Mouse (Mus musculus): ENCODE results near the gene Hemk1. TPM values are rescaled to one million over a fixed set of nuclear protein-coding genes. Genes with fewer than 3 reads are reported as not detected.

Gene Hemk1
- total and polyA plus RNA-seq, 2 experiments from 2014 or later, result 12.9 to 14.2 TPM

DNA sequence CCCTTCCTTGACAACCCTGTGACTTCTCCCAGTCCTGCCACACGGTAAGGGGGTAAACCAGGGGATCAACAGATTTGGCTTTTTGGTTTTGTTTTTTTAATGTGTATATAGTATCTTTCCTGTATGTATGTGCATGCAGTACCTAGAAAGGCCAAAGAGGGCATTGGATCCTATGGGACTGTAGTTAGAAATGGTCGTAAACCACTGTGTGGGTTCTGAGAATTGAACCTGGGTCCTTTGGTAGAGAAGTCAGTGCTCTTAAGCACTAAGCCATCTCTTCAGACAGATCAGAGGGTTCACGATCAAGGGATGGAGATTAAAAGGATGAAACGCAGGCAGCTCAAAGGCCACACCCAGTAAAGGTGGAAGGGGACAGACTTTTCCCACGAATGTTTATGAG lies 3.1 kb downstream of the Hemk1 start:
- Histone ChIP-seq H3K4me1 (ENCODE audit: insufficient read depth) (peaks cover 4% of the 10 kb centered on the region), H3K4me3 (ENCODE audit: low read depth, low read length) (no peak overlapping the region), H3K9ac (no peak overlapping the region), H3K36me3 (ENCODE audit: insufficient read depth) (no peaks in the 10 kb centered on the region), H3K27me3 (ENCODE audit: insufficient read depth, low read length) (no peaks in the 10 kb centered on the region), H3K4me2 (ENCODE audit: low read depth) (no peak overlapping the region), H3K9me3 (ENCODE audit: low read length) (no peaks in the 10 kb centered on the region), H3K27ac (ENCODE audit: low read depth, low read length) (no peak overlapping the region)
- 93% methylated on average over 5 of the region's 5 CpGs for WGBS
- no peak for ATAC-seq
- DNase-seq, result no peak
- TF ChIP-seq CTCF (IDR thresholded peaks at IDR 0.05; ENCODE audit: low read depth), result peak; percentile 40

DNA sequence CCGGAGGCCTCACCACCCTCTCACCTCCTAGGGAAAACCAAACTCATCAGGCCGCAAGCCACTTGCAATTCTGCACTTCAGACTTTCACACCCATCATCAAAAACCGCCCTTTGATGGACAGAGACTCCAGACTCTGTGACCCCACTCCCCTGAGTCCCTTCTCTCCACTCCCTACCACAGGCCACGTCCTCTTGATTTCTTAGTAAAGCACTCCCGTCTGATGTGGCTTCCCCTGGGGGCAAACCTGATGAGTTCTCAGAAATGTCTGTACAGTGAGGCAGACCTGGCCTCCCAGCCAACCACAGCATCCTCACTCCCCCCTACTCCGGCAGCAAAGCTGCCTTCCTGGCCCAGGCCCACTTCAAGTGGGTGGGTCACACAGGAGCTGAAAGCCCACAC lies 3.8 kb downstream of the Hemk1 start:
- Histone ChIP-seq H3K4me3 (ENCODE audit: low read depth, low read length) (no peak overlapping the region), H3K27ac (ENCODE audit: low read depth, low read length) (no peak overlapping the region), H3K4me2 (ENCODE audit: low read depth) (no peak overlapping the region), H3K9me3 (ENCODE audit: low read length) (no peaks in the 10 kb centered on the region), H3K9ac (no peak overlapping the region), H3K36me3 (ENCODE audit: insufficient read depth) (no peaks in the 10 kb centered on the region), H3K27me3 (ENCODE audit: insufficient read depth, low read length) (no peaks in the 10 kb centered on the region), H3K4me1 (ENCODE audit: insufficient read depth) (no peaks in the 10 kb centered on the region; the same call in 1 of the 2 replicates)
- WGBS, result 83% methylated on average over 6 of the region's 6 CpGs
- ATAC-seq (no peak), DNase-seq (no peak)
- no peak for TF ChIP-seq CTCF (IDR thresholded peaks at IDR 0.05; ENCODE audit: low read depth)

DNA sequence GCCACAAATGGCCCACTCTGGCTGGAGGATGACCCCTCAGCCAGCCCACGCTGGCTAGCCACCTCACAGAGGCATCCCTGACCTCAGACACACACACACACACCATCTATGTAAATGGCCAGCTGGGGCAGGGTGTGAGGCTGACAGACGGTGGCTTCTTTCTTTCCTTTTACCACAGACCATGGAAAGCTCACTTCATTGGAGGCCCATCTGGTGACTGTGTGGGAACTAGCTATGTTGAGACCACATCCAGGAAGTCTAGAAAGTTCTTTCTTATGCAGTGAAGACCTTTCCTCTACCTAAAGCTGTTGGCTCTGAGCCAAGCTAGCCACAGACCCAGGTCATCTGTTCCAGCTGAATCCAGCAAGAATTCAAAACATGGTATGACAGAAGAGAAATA lies 4.5 kb downstream of the Hemk1 start:
- H3K36me3 ChIP-seq (ENCODE audit: insufficient read depth), result no peaks in the 10 kb centered on the region
- DNase-seq, result no peak
- no peak for ATAC-seq
- no peak overlapping the region for H3K9ac ChIP-seq
- no peaks in the 10 kb centered on the region for H3K27me3 ChIP-seq (ENCODE audit: insufficient read depth, low read length)
- TF ChIP-seq CTCF (IDR thresholded peaks at IDR 0.05; ENCODE audit: low read depth), result no peak
- no peak overlapping the region for H3K4me3 ChIP-seq (ENCODE audit: low read depth, low read length)
- no peaks in the 10 kb centered on the region; the same call in 1 of the 2 replicates for H3K4me1 ChIP-seq (ENCODE audit: insufficient read depth)
- 67% methylated on average over 2 of the region's 2 CpGs for WGBS
- H3K27ac ChIP-seq (ENCODE audit: low read depth, low read length), result no peak overlapping the region
- no peaks in the 10 kb centered on the region for H3K9me3 ChIP-seq (ENCODE audit: low read length)
- no peak overlapping the region for H3K4me2 ChIP-seq (ENCODE audit: low read depth)

DNA sequence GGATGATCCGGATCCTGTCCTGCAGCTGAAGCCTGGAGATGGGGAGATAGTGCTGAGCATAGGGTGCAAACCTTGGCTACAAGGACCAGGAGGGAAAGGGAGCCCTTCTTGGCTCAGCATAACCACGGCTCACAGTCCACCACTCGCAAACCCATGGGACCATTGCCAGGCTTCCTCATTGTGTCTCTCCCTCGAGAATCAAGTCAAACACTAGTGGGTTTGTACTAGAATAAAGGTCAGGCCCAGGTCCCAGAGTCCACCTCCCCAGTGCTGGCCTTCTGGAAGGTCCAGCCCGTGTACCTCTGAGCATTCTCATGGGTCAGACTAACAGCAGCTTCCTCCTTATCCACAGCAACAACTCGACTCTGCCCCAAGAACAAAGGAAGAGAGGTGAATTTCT lies 7.4 kb downstream of the Hemk1 start:
- TF ChIP-seq CTCF (IDR thresholded peaks at IDR 0.05; ENCODE audit: low read depth), result no peak
- ATAC-seq (no peak), DNase-seq (no peak)
- no peaks in the 10 kb centered on the region for H3K4me1 ChIP-seq (ENCODE audit: insufficient read depth)
- H3K27ac ChIP-seq (ENCODE audit: low read depth, low read length), result no peak overlapping the region
- WGBS, result 77% methylated on average over 6 of the region's 6 CpGs
- H3K4me3 ChIP-seq (ENCODE audit: low read depth, low read length), result no peak overlapping the region
- no peak overlapping the region for H3K4me2 ChIP-seq (ENCODE audit: low read depth)
- no peaks in the 10 kb centered on the region for H3K27me3 ChIP-seq (ENCODE audit: insufficient read depth, low read length)
- no peaks in the 10 kb centered on the region for H3K36me3 ChIP-seq (ENCODE audit: insufficient read depth)
- H3K9ac ChIP-seq, result no peak overlapping the region
- no peaks in the 10 kb centered on the region for H3K9me3 ChIP-seq (ENCODE audit: low read length)

DNA sequence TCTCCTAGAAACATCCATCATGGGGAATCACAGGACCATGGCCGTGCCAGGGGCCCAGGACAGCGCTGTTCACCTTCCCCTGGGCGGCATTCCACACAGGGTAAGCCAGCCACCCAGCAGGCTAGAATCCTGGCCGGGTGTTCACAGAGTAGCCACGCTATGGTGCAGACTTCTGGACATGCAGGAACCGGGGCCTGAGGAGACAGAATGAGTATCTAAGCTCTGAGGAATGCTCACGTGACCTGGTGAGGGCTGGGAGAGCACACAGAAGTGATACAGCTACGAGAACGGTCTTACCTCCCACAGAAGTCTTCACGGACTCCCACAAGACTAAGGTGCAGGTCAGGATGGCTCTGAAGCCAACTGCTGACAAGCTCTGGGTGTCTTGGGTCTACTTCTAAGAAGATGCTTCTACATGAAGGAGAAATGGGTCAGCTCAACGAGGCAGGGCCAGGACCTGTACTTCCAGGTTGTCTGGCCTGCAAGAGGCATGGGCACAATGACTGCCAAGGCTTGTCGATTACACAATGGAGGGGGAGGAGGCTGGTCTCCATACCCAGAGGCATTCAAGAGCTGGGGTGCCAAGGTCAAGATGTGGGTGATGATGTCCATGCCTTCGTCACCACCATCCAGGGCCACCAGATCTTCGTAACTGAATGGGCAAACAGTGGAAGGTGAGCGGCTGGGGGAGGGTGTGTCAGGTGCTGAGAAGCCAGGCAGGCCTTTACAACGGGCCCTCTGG lies 10.1 kb downstream of the Hemk1 start:
- H3K9ac ChIP-seq, result no peak overlapping the region
- WGBS, result 92% methylated on average over 16 of the region's 16 CpGs
- H3K4me1 ChIP-seq (ENCODE audit: insufficient read depth), result no peaks in the 10 kb centered on the region
- ATAC-seq, result no peak
- no peaks in the 10 kb centered on the region for H3K36me3 ChIP-seq (ENCODE audit: insufficient read depth)
- H3K9me3 ChIP-seq (ENCODE audit: low read length), result no peaks in the 10 kb centered on the region
- H3K4me2 ChIP-seq (ENCODE audit: low read depth), result no peak overlapping the region
- TF ChIP-seq CTCF (IDR thresholded peaks at IDR 0.05; ENCODE audit: low read depth), result no peak
- no peak for DNase-seq
- H3K4me3 ChIP-seq (ENCODE audit: low read depth, low read length), result no peak overlapping the region
- no peaks in the 10 kb centered on the region for H3K27me3 ChIP-seq (ENCODE audit: insufficient read depth, low read length)
- no peak overlapping the region for H3K27ac ChIP-seq (ENCODE audit: low read depth, low read length)

DNA sequence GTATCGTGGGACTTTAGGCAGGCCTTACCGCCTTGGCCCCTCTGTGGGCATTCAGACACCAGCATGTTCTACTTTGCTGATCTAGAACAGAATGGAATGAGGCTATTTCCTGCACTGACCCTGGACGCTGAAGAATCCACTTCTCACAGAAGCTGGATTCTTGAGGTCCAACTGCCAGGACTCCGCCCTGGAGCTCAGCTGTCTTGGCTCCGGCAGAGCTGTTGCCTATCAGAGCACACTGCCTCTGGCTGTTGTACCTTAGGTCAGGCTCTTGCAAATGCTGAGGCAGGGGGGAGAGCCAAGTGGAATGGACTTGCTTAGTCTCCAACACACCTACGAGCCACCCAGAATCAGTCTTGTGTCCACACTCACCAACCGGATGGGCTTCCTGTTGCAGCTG lies 12.2 kb downstream of the Hemk1 start:
- Histone ChIP-seq H3K4me2 (ENCODE audit: low read depth) (no peak overlapping the region), H3K9me3 (ENCODE audit: low read length) (no peaks in the 10 kb centered on the region), H3K4me3 (ENCODE audit: low read depth, low read length) (no peak overlapping the region), H3K27ac (ENCODE audit: low read depth, low read length) (no peak overlapping the region), H3K4me1 (ENCODE audit: insufficient read depth) (no peaks in the 10 kb centered on the region), H3K36me3 (ENCODE audit: insufficient read depth) (no peaks in the 10 kb centered on the region), H3K27me3 (ENCODE audit: insufficient read depth, low read length) (no peaks in the 10 kb centered on the region), H3K9ac (no peak overlapping the region)
- 90% methylated on average over 7 of the region's 7 CpGs for WGBS
- no peak for TF ChIP-seq CTCF (IDR thresholded peaks at IDR 0.05; ENCODE audit: low read depth)
- no peak for ATAC-seq
- DNase-seq, result no peak

DNA sequence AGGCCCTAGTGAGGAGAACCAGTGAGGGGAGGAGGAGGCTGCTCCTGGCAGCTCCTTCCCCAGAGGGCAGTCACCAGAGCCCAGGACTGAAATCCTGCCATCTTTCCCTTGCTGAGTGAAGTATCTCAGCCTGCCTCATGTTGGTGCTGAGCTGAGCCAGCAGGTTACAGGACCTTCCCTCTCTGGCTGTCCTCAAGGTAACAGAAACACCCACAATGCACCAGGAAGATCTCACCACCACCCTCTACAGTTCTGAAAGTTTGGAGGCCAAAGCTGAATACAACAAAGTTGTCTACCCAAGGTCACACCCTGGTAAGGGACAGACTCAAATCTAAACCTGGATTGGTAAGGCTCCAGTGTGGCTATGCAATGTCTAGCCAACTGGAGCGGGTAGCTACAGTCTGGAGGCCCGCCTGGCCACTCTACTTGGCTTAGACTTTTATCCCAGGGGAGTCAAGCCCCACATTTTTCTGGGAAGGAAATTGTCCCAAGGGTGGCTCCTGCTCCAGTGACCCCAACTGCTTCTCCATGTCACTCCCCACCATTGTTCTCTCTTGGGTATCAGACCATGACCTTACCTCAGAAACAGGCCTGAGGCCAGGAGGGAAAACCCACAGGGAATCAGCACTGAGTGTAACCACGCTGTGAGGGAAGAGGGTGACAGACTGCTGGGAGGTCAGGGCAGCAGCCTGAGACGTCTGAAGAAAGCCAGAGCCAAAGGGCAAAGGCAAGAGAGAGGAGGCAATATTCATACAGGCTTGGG lies 13.2 kb downstream of the Hemk1 start:
- Histone ChIP-seq H3K4me2 (ENCODE audit: low read depth) (no peak overlapping the region), H3K27me3 (ENCODE audit: insufficient read depth, low read length) (no peaks in the 10 kb centered on the region), H3K9ac (no peak overlapping the region), H3K9me3 (ENCODE audit: low read length) (no peaks in the 10 kb centered on the region), H3K4me3 (ENCODE audit: low read depth, low read length) (no peak overlapping the region), H3K36me3 (ENCODE audit: insufficient read depth) (no peaks in the 10 kb centered on the region), H3K4me1 (ENCODE audit: insufficient read depth) (no peaks in the 10 kb centered on the region), H3K27ac (ENCODE audit: low read depth, low read length) (no peak overlapping the region)
- ATAC-seq (no peak), DNase-seq (no peak)
- TF ChIP-seq CTCF (IDR thresholded peaks at IDR 0.05; ENCODE audit: low read depth), result no peak
- WGBS, result 75% methylated on average over 4 of the region's 4 CpGs
